20 mouse cellular contexts compared by ENCODE assay signal in genomic region chr10:88301802-88302470, GRCm38 (mm10).
DNase-seq lines count a peak whose midpoint lies in the region; ATAC-seq and TF ChIP-seq lines count a peak whose summit lies in the region.
"Had no signal": no experiment of that assay in that cellular context is flagged by ENCODE, and none has a peak within 500 bp of the region (broad histone marks: within the 10 kb centered on the region; RNA-seq: fewer than 3 reads in every experiment).

No protein-coding gene starts in this region.

- ATAC-seq in lung, embryonic 15.5 days (ENCODE audit: borderline replicate concordance, extremely low read depth, low FRiP score, low TSS enrichment) = no peak
- ATAC-seq in embryonic facial prominence, embryonic 13.5 days (ENCODE audit: insufficient number of reproducible peaks, insufficient read depth, low FRiP score, low TSS enrichment, low read depth) = peak; percentile 62
- peak; percentile 77 for ATAC-seq in limb, embryonic 13.5 days (ENCODE audit: low FRiP score, low read depth)
- ATAC-seq: liver, postnatal 0 days had no signal

- H3K4me2 ChIP-seq in lung, embryonic 15.5 days = no peak overlapping the region
- peak overlapping the region; percentile 34; the same call in 1 of the 2 replicates for H3K4me2 ChIP-seq in embryonic facial prominence, embryonic 13.5 days
- no peak overlapping the region for H3K4me2 ChIP-seq in limb, embryonic 13.5 days (replicated peaks)
- H3K4me2 ChIP-seq: hindbrain, embryonic 14.5 days had no signal

- no peaks in the 10 kb centered on the region for H3K27me3 ChIP-seq in lung, embryonic 15.5 days
- H3K27me3 ChIP-seq in embryonic facial prominence, embryonic 13.5 days = no peaks in the 10 kb centered on the region
- H3K27me3 ChIP-seq in limb, embryonic 13.5 days = no peaks in the 10 kb centered on the region
- H3K27me3 ChIP-seq: megakaryocyte, embryonic 14.5 days had no signal

- no peaks in the 10 kb centered on the region for H3K9me3 ChIP-seq in lung, embryonic 15.5 days
- peaks cover 6% of the 10 kb centered on the region; the same call in 1 of the 2 replicates for H3K9me3 ChIP-seq in embryonic facial prominence, embryonic 13.5 days
- H3K9me3 ChIP-seq in limb, embryonic 13.5 days = 0 out of 2 replicates have a peak, but pooled peaks cover 9% of the 10 kb centered on the region
- H3K9me3 ChIP-seq: heart, embryonic 10.5 days had no signal

- H3K27ac ChIP-seq in lung, embryonic 15.5 days = peak overlapping the region; percentile 61
- H3K27ac ChIP-seq in embryonic facial prominence, embryonic 13.5 days = peak overlapping the region; percentile 85
- H3K27ac ChIP-seq in limb, embryonic 13.5 days = peak overlapping the region; percentile 49; the same call in 1 of the 2 replicates
- H3K27ac ChIP-seq: heart, embryonic 10.5 days; hindbrain, embryonic 14.5 days had no signal

- no peaks in the 10 kb centered on the region for H3K36me3 ChIP-seq in lung, embryonic 15.5 days
- no peaks in the 10 kb centered on the region for H3K36me3 ChIP-seq in embryonic facial prominence, embryonic 13.5 days
- H3K36me3 ChIP-seq in limb, embryonic 13.5 days = no peaks in the 10 kb centered on the region
- H3K36me3 ChIP-seq: heart, embryonic 10.5 days had no signal

- WGBS in lung, embryonic 15.5 days = 50% methylated on average over 6 of the region's 6 CpGs
- whole genome bisulfite sequencing in lung, adult 2 months = 56% methylated on average over 6 of the region's 6 CpGs
- 46% methylated on average over 6 of the region's 6 CpGs for WGBS in embryonic facial prominence, embryonic 13.5 days
- WGBS in limb, embryonic 13.5 days = 58% methylated on average over 6 of the region's 6 CpGs

- peaks cover 23% of the 10 kb centered on the region for H3K4me1 ChIP-seq in lung, embryonic 15.5 days
- no peaks in the 10 kb centered on the region for H3K4me1 ChIP-seq in lung, adult 2 months (ENCODE audit: control insufficient read depth, insufficient read depth, low read length)
- peaks cover 25% of the 10 kb centered on the region for H3K4me1 ChIP-seq in embryonic facial prominence, embryonic 13.5 days
- H3K4me1 ChIP-seq in limb, embryonic 13.5 days = peaks cover 14% of the 10 kb centered on the region
- H3K4me1 ChIP-seq: heart, embryonic 10.5 days; megakaryocyte, embryonic 14.5 days had no signal

- no peak for TF ChIP-seq CTCF in lung, adult 2 months (IDR thresholded peaks at IDR 0.05; ENCODE audit: insufficient read depth, low read length)

- no peak for TF ChIP-seq POLR2A in lung, adult 2 months (IDR thresholded peaks at IDR 0.05; ENCODE audit: borderline replicate concordance, extremely low read depth, low read depth, low read length)

- DNase-seq in lung, adult 2 months = no peak
- DNase-seq in yolk sac, embryonic 10.5 days (ENCODE audit: low spot score) = peak; percentile 11
- no peak for DNase-seq in left cerebral cortex, adult 18-20 months (ENCODE audit: low spot score in 2 of 2)
- DNase-seq in cerebellum, adult 9-10 months = no peak
- DNase-seq: adrenal gland, postnatal 25 days; B cell, adult 2 months; cerebellum, adult 8-10 months; heart, postnatal 14 days; kidney, adult 2 months; kidney, postnatal 14 days; liver; liver, postnatal 0 days; right cerebral cortex, postnatal 14 days; thymus, postnatal 4 days had no signal

- H3K9ac ChIP-seq in lung, embryonic 15.5 days = no peak overlapping the region
- no peak overlapping the region for H3K9ac ChIP-seq in embryonic facial prominence, embryonic 13.5 days
- H3K9ac ChIP-seq in limb, embryonic 13.5 days = no peak overlapping the region
- H3K9ac ChIP-seq: hindbrain, embryonic 14.5 days; liver, postnatal 0 days had no signal

- no peak overlapping the region for H3K4me3 ChIP-seq in lung, embryonic 15.5 days
- no peak overlapping the region for H3K4me3 ChIP-seq in lung, adult 2 months (replicated peaks; ENCODE audit: extremely low read depth, low read depth, low read length)
- no peak overlapping the region for H3K4me3 ChIP-seq in embryonic facial prominence, embryonic 13.5 days
- H3K4me3 ChIP-seq in limb, embryonic 13.5 days = no peak overlapping the region
- H3K4me3 ChIP-seq: heart, embryonic 10.5 days; megakaryocyte, embryonic 14.5 days had no signal
